Mouse (Mus musculus) embryonic facial prominence, embryonic 12.5 days (tissue): ENCODE measurements around the gene Pik3c2a. TPM values are rescaled to one million over a fixed set of nuclear protein-coding genes. Genes with fewer than 3 reads are reported as not detected.

Experiments used
- ATAC-seq: fragments of 200-750 bp; cut with Nextera tagmentation; 2 replicates; pipeline ENCODE4 v1.8.0; 2017; ENCODE audit not compliant: insufficient number of reproducible peaks, insufficient read depth, low FRiP score, low TSS enrichment
- H3K27ac ChIP-seq: fragments of 300-500 bp; sonication (generic); 2 replicates; pipeline ENCODE4 v1.5.1; 2016; ENCODE audit warnings: mild to moderate bottlenecking
- H3K27me3 ChIP-seq: fragments of 300-500 bp; sonication (generic); 2 replicates; pipeline ENCODE4 v1.6.1; 2016; ENCODE audit warnings: mild to moderate bottlenecking, moderate library complexity
- H3K36me3 ChIP-seq: fragments of 300-500 bp; sonication (generic); 2 replicates; pipeline ENCODE4 v1.6.1; 2016; ENCODE audit warnings: mild to moderate bottlenecking
- H3K4me1 ChIP-seq: fragments of 300-500 bp; sonication (generic); 2 replicates; pipeline ENCODE4 v1.6.1; 2016
- H3K4me2 ChIP-seq: fragments of 300-500 bp; sonication (generic); replicated peaks from 2 replicates; pipeline ENCODE4 v1.6.1; 2016; ENCODE audit warnings: mild to moderate bottlenecking, moderate library complexity
- H3K4me3 ChIP-seq: fragments of 300-500 bp; sonication (generic); 2 replicates; pipeline ENCODE4 v1.5.1; 2016; ENCODE audit warnings: mild to moderate bottlenecking
- H3K9ac ChIP-seq: fragments of 300-500 bp; sonication (generic); 2 replicates; pipeline ENCODE4 v1.6.1; 2016; ENCODE audit warnings: mild to moderate bottlenecking, moderate library complexity
- H3K9me3 ChIP-seq: fragments of 300-500 bp; sonication (generic); 2 replicates; pipeline ENCODE4 v1.6.1; 2016; ENCODE audit warnings: mild to moderate bottlenecking, moderate library complexity
- WGBS: fragments of 180-500 bp; shearing (Covaris S2); methylation state at CpG from one replicate; pipeline ENCODE4 v1.1.7; 2016; 5-methylcytosine and 5-hydroxymethylcytosine counted together
- polyA plus RNA-seq: library from polyadenylated mRNA; unstranded; fragments of >200 nt; fragmentation: Nextera tagmentation; extraction: Ambion mirVana; gene quantifications from 2 replicates; pipeline ENCODE4 v1.2.1, GENCODE M21; 2016

Gene Pik3c2a
- 35.4 and 40.4 TPM in 2 replicates for polyA plus RNA-seq

- WGBS, result under 1% methylated on average over 69 of the region's 72 CpGs
- peak; percentile 94 for ATAC-seq
- Histone ChIP-seq H3K4me2 (peak within 1 kb of the TSS; percentile 85), H3K27me3 (no peaks in the 10 kb centered on the region), H3K4me3 (peak within 1 kb of the TSS; percentile 98), H3K4me1 (peaks cover 13% of the 10 kb centered on the region), H3K36me3 (no peaks in the 10 kb centered on the region), H3K27ac (peak within 1 kb of the TSS; percentile 93), H3K9me3 (no peaks in the 10 kb centered on the region), H3K9ac (peak within 1 kb of the TSS; percentile 93)
Observed at GRCm38 (mm10) chr7:116443004-116443696, at the start of gene Pik3c2a. Gene Pik3c2a (minus strand): TSS chr7:116443449.

GRCm38 (mm10) chr7:116491113-116491512 is 47.9 kb upstream of the Pik3c2a start:
- 45% methylated on average over 3 of the region's 4 CpGs for WGBS
- Histone ChIP-seq H3K4me3 (no peak overlapping the region), H3K9ac (no peak overlapping the region), H3K4me1 (no peaks in the 10 kb centered on the region), H3K36me3 (no peaks in the 10 kb centered on the region), H3K9me3 (no peaks in the 10 kb centered on the region), H3K27ac (no peak overlapping the region), H3K27me3 (no peaks in the 10 kb centered on the region), H3K4me2 (no peak overlapping the region)
- no peak for ATAC-seq

DNA sequence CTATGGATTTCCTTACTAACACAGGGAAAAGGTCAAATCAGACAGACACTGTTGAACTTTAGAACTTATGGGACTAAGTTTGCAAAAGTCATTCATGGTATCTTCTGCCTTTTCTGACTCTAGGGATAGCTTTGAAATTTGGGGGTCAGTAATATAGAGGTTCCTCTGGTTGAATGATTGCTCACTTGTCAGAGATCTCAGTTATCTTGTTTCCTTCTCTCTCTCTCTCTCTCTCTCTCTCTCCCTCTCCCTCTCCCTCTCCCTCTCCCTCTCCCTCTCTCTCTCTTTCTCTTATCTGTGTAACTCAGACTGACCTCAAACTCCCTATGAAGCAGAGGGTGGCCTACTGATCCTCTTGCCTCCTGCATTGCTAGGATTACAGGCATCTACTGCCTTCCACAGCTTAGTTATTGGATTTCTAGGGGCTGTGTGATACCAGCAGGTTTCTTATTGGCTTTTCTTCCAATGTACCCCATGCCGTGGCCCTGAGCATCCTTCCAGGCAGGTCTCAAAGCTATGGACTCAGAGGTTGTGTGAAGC is 41.9 kb upstream of the Pik3c2a start:
- Histone ChIP-seq H3K4me2 (no peak overlapping the region), H3K27me3 (no peaks in the 10 kb centered on the region), H3K27ac (no peak overlapping the region), H3K9ac (no peak overlapping the region), H3K9me3 (no peaks in the 10 kb centered on the region), H3K4me3 (no peak overlapping the region), H3K36me3 (no peaks in the 10 kb centered on the region), H3K4me1 (no peaks in the 10 kb centered on the region)
- ATAC-seq, result no peak
- 83% methylated on average over 1 of the region's 1 CpGs for WGBS

DNA sequence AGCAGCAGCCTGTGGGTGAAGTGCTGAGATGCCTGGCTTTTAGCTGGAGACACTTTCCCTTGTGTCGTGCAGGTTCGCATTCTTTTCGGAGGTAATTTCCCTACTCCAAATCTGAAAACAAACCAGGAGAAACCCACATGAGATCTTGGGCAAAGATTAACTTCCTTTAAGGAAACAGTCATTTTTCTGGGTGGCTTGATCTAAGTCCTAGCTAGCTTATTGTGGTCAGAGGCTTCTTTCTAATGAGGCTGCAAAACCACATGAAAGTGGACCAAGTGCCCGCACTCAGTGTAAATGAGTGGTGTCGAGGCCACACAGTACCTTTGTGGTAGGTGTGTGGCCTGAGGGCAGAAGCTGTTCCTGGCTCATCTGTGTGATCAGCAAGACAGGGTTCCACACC is 41.0 kb upstream of the Pik3c2a start:
- Histone ChIP-seq H3K36me3 (no peaks in the 10 kb centered on the region), H3K4me2 (no peak overlapping the region), H3K4me1 (no peaks in the 10 kb centered on the region), H3K27ac (no peak overlapping the region), H3K9ac (no peak overlapping the region), H3K27me3 (no peaks in the 10 kb centered on the region), H3K9me3 (no peaks in the 10 kb centered on the region), H3K4me3 (no peak overlapping the region)
- WGBS, result 80% methylated on average over 5 of the region's 5 CpGs
- no peak for ATAC-seq

DNA sequence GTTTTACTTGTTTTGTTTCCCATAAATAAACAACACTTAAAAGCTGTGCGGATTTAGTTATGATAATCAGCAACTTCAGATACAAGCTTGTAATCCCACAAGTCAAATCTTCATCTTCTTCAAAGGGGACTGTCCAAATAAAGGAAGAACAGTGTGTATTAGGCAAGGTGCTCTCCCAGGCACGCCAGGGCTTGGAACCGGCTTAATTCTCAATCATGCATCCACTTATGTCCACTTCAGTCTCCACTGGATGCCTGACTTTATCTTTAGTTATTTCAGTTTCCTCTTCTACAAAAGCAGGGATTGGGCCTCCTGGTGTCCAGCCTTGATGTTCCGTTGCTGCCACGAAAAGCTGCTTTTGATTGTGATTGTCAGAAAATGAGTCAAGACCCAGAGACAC is 40.5 kb upstream of the Pik3c2a start:
- no peaks in the 10 kb centered on the region for H3K27me3 ChIP-seq
- no peak overlapping the region for H3K27ac ChIP-seq
- no peak overlapping the region for H3K4me3 ChIP-seq
- 77% methylated on average over 5 of the region's 5 CpGs for WGBS
- ATAC-seq, result no peak
- no peaks in the 10 kb centered on the region for H3K36me3 ChIP-seq
- H3K9me3 ChIP-seq, result no peaks in the 10 kb centered on the region
- H3K9ac ChIP-seq, result no peak overlapping the region
- H3K4me2 ChIP-seq, result no peak overlapping the region
- H3K4me1 ChIP-seq, result no peaks in the 10 kb centered on the region

- Histone ChIP-seq H3K36me3 (no peaks in the 10 kb centered on the region), H3K9ac (no peak overlapping the region), H3K27me3 (no peaks in the 10 kb centered on the region), H3K4me3 (no peak overlapping the region), H3K27ac (no peak overlapping the region), H3K9me3 (no peaks in the 10 kb centered on the region), H3K4me1 (no peaks in the 10 kb centered on the region), H3K4me2 (no peak overlapping the region)
- WGBS, result 20% methylated on average over 1 of the region's 1 CpGs
- ATAC-seq, result no peak
Observed at GRCm38 (mm10) chr7:116483106-116483505, 39.9 kb upstream of the Pik3c2a start.

GRCm38 (mm10) chr7:116476264-116476663 is 33.0 kb upstream of the Pik3c2a start:
- no peak overlapping the region for H3K4me2 ChIP-seq
- H3K27me3 ChIP-seq, result no peaks in the 10 kb centered on the region
- H3K9me3 ChIP-seq, result no peaks in the 10 kb centered on the region
- no peak overlapping the region for H3K27ac ChIP-seq
- H3K36me3 ChIP-seq, result no peaks in the 10 kb centered on the region
- 74% methylated on average over 5 of the region's 5 CpGs for WGBS
- ATAC-seq, result no peak
- H3K4me1 ChIP-seq, result no peaks in the 10 kb centered on the region
- H3K4me3 ChIP-seq, result no peak overlapping the region
- no peak overlapping the region for H3K9ac ChIP-seq

GRCm38 (mm10) chr7:116475836-116476235 is 32.6 kb upstream of the Pik3c2a start:
- H3K27ac ChIP-seq, result no peak overlapping the region
- no peak overlapping the region for H3K9ac ChIP-seq
- no peaks in the 10 kb centered on the region for H3K36me3 ChIP-seq
- no peaks in the 10 kb centered on the region for H3K27me3 ChIP-seq
- no peak for ATAC-seq
- H3K9me3 ChIP-seq, result no peaks in the 10 kb centered on the region
- H3K4me2 ChIP-seq, result no peak overlapping the region
- H3K4me3 ChIP-seq, result no peak overlapping the region
- no peaks in the 10 kb centered on the region for H3K4me1 ChIP-seq

- WGBS, result 52% methylated on average over 8 of the region's 8 CpGs
- Histone ChIP-seq H3K9ac (no peak overlapping the region), H3K4me3 (no peak overlapping the region), H3K27ac (no peak overlapping the region), H3K4me2 (no peak overlapping the region), H3K27me3 (no peaks in the 10 kb centered on the region), H3K4me1 (0 out of 2 replicates have a peak, but pooled peaks cover 4% of the 10 kb centered on the region), H3K36me3 (no peaks in the 10 kb centered on the region), H3K9me3 (no peaks in the 10 kb centered on the region)
- no peak for ATAC-seq
Observed at GRCm38 (mm10) chr7:116462114-116462513, 18.9 kb upstream of the Pik3c2a start.

DNA sequence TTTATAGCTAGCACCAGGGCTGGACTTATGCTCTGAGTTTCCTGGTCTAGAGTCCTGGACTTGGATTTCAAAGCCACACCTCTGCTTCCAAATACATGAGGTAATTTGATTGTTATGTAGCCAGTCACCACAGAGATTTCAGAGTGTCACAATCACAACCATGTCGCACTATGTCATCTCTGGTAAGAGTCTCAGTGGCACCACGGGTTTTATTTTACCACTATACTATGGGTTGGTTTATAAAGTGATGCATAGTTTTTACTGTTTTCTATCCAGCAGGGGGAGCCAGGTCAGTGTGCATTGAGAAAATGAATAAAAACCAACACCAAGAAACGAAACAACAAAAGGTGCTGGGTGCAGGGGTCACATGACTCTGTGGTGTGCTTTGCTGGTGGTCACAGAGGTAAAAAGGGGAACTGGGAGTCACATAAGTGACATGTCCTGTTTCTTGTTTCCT is 15.8 kb upstream of the Pik3c2a start:
- WGBS, result 42% methylated on average over 3 of the region's 3 CpGs
- Histone ChIP-seq H3K27ac (no peak overlapping the region), H3K4me3 (no peak overlapping the region), H3K36me3 (no peaks in the 10 kb centered on the region), H3K9ac (no peak overlapping the region), H3K27me3 (no peaks in the 10 kb centered on the region), H3K4me1 (0 out of 2 replicates have a peak, but pooled peaks cover 4% of the 10 kb centered on the region), H3K4me2 (no peak overlapping the region), H3K9me3 (no peaks in the 10 kb centered on the region)
- no peak for ATAC-seq

- WGBS, result 83% methylated on average over 6 of the region's 6 CpGs
- no peak for ATAC-seq
- H3K27ac ChIP-seq, result no peak overlapping the region
Observed at GRCm38 (mm10) chr7:116457391-116457790, 14.1 kb upstream of the Pik3c2a start.

DNA sequence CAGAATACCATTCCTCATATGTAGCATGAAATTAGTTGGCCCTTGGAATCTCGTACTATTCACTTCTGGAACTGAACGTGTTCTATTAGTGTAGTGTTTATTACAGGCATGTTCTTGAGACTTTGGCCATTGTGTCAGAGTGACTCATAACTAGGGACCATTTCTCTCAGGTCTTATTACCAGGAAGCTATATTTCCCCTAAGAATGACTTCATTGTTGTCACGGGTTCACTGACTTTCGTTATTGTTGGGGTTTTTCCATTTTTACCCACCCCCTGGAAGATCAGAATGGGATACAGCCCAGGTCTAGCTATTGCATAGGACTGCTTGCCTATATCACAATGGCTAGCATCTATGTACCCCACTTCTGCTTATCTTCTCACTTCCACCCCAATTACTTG is 13.7 kb upstream of the Pik3c2a start:
- Histone ChIP-seq H3K9me3 (no peaks in the 10 kb centered on the region), H3K4me1 (no peaks in the 10 kb centered on the region), H3K36me3 (no peaks in the 10 kb centered on the region), H3K4me3 (no peak overlapping the region), H3K27me3 (no peaks in the 10 kb centered on the region), H3K27ac (no peak overlapping the region), H3K9ac (no peak overlapping the region), H3K4me2 (no peak overlapping the region)
- WGBS, result 82% methylated on average over 4 of the region's 4 CpGs
- ATAC-seq, result no peak

More at GRCm38 (mm10) chr7:116457391-116457790, 14.1 kb upstream of the Pik3c2a start:
- 0 out of 2 replicates have a peak, but pooled peaks cover 3% of the 10 kb centered on the region for H3K4me1 ChIP-seq
- no peak overlapping the region for H3K9ac ChIP-seq
- no peaks in the 10 kb centered on the region for H3K27me3 ChIP-seq
- H3K4me3 ChIP-seq, result no peak overlapping the region
- H3K4me2 ChIP-seq, result no peak overlapping the region
- no peaks in the 10 kb centered on the region for H3K36me3 ChIP-seq
- no peaks in the 10 kb centered on the region for H3K9me3 ChIP-seq
